Comparison of ENCODE assay signal across 14 mouse cellular contexts in the genomic region with DNA sequence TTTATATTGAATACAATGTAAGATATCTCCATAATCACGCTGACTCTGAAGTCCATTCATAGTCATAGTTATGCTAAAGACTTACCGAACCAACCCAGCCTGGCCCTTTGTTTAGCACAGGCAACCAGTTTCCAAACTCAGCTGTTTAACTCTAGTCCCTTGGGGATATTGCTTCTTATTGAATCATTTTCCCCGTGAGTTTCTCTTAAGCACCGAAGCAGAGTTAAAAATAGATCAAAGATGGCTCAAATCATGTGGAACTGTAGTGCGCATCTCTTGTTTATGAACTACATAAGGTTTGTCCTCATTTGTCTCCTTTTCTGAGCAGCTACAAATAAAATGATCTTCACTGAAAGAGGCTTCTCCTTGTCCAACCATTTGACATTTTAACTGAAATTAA.
"Had no signal": no experiment of that assay in that cellular context is flagged by ENCODE, and none has a peak within 500 bp of the region (broad histone marks: within the 10 kb centered on the region; RNA-seq: fewer than 3 reads in every experiment).

No protein-coding gene starts in this region.

- DNase-seq: kidney, adult 11 months; kidney, adult 9 months; kidney, postnatal 10 days; kidney, postnatal 4 days; lung, adult 2 months; lung, postnatal 4 days; right cerebral cortex, adult 18-20 months; right cerebral cortex, postnatal 25 days had no signal

- H3K4me1 ChIP-seq: limb, embryonic 13.5 days; liver, embryonic 15.5 days; midbrain, embryonic 12.5 days; neural tube, embryonic 13.5 days had no signal

- H3K27me3 ChIP-seq: limb, embryonic 13.5 days; liver, embryonic 15.5 days; midbrain, embryonic 12.5 days; neural tube, embryonic 13.5 days had no signal

- ATAC-seq: lung, postnatal 0 days had no signal

- H3K27ac ChIP-seq: layer of hippocampus, adult 2 months; limb, embryonic 13.5 days; liver, embryonic 15.5 days; midbrain, embryonic 12.5 days; neural tube, embryonic 13.5 days had no signal

- H3K9ac ChIP-seq: limb, embryonic 13.5 days; liver, embryonic 15.5 days; midbrain, embryonic 12.5 days; neural tube, embryonic 13.5 days had no signal

- H3K4me3 ChIP-seq: layer of hippocampus, adult 2 months; limb, embryonic 13.5 days; liver, embryonic 15.5 days; midbrain, embryonic 12.5 days; neural tube, embryonic 13.5 days had no signal

- H3K36me3 ChIP-seq: limb, embryonic 13.5 days; liver, embryonic 15.5 days; midbrain, embryonic 12.5 days; neural tube, embryonic 13.5 days had no signal

- H3K4me2 ChIP-seq: limb, embryonic 13.5 days; liver, embryonic 15.5 days; midbrain, embryonic 12.5 days; neural tube, embryonic 13.5 days had no signal

- H3K9me3 ChIP-seq: limb, embryonic 13.5 days; liver, embryonic 15.5 days; midbrain, embryonic 12.5 days; neural tube, embryonic 13.5 days had no signal
